Mouse (Mus musculus) cerebral cortex, adult 2 months (tissue): ENCODE results near the gene Tmbim6.

Experiments
- WGBS: fragments of 180-500 bp; shearing (Covaris S2); methylation state at CpG from one replicate; pipeline ENCODE4 v1.1.7; 2018; 5-methylcytosine and 5-hydroxymethylcytosine counted together

Tmbim6 gene

DNA sequence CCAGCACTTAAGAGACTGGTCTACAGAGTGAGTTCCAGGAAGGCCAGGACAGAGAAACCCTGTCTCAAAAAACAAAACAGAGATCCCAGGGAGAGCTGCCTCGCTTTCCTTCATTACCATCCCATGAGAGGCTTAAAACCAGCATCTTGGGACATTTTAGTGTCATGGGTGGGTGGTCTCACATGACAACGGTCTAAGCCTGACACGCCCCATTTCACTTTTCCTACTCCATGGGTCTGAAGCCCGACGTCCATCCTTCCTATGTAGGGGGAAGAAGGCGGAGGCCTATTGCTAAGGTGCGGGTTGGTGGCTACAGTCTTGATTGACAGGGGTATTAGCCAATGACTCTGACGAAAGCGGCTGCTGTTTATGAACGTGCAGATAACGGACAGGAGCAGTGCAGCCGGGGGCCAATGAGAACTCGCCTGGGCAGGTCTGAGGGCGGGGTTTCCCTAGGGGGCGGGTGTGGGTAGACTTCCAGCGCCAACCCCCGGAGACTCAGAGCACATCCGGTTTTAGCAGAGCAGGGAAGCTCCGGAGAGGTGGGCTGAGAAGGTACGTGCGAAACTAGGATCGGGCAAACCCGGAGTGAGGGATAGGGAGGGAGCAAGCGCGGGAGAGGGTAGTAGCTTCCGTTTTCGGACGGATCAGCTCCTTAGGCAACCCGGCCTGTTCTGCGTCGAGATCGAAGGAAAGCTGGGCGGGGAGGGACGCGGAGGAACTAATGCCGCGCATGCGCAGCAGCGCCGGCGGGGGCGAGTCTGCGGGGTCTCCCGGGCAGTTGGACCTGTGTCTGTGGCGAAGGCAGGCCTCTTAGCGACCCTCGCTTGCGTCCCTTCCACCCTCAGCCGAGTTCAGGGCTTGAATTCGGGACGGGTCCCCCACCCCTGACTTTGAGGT is at the start of gene Tmbim6:
Gene Tmbim6 (plus strand): TSS at position 397 of the 900 bp plus-strand sequence.
- WGBS: under 1% methylated on average over 51 of the region's 51 CpGs

DNA sequence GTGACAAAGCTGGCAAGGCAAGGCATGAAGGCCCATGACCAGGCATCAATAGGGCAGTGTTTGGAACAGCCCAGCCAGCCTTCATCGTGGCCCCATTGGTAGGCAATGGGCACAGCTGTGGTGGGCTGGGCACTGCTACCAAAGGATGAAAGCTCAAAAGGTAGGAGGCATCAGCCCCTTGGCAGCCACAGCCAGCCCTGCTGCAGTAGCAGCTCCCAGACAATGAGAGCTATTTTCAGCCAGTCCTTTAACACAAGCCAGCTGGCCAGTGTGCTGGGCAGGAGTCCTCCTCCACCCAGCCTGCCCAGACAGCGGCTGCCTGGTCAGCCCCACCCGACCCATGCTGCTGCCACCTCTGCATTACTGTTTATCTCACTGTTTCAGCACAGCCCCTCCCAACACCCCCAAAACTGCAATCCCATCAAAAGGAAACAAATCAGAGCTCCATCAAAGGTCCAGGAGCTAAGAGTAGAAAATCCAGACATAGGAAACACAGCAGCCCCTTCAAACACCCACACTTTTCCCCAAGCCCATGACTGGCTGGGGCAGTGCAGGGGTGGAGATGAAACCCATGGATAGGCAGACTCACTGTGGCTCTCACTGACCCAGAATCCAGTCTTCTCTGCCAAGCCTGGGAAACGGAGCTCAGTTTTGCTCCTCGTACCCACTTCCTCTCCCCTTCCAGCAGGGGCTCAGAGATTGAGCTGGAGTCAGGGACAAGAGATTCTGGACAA is 49.1 kb upstream of the Tmbim6 start:
- 15% methylated on average over 5 of the region's 5 CpGs for WGBS

DNA sequence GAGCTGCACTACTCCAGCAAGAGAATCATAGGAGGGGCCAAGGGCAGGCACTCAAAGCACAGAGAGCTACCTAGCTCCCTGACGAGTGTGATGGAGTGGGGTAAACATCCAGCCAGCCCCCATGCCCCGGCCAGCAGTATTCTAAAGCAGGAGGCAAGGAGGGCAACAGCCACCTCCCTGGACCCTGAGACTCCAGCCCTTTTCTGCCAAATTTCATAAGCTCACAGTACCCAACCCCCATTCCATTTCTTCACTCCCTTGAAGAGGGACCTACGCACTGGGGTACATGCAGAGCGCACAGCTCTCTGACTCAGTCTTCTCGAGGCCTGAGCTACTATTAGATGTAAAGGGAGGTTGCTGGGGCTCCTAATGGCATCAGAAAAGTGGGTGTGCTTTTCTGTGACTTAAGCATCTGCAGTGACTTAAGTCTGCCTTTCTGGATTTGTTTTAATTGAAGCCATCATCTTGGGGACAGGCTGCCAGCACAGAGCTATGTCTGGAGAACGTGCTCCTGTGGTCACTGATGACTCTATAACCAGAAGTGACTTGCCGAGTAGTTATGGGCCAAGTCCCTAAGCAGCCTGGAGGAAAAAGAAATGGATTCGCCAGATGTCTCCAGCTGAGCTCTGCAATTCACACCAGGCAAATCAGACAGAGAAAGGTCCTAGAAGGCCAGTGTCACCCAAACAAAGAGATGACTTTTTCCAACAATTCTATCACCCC is 48.4 kb upstream of the Tmbim6 start:
- WGBS: 60% methylated on average over 8 of the region's 8 CpGs

DNA sequence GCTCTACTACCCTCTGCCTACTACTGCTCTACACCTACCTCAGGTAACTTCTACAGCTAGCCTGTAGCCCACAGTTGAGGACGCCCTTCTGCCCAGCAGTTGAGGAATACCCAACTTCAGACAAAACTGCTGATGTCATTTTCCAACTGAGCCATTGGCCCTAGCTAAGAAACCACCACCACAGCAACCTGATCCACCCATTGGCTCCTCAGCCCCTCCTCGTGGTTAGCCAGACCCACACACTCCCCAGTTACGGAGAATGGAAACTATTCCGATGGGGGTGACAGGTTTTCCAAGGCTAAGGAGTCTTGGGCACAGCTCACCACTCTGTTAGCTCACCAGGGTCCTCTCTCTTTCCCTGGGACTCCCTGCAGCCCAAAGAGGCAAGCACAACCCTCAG is 47.7 kb upstream of the Tmbim6 start:
- WGBS: 88% methylated on average over 4 of the region's 4 CpGs

DNA sequence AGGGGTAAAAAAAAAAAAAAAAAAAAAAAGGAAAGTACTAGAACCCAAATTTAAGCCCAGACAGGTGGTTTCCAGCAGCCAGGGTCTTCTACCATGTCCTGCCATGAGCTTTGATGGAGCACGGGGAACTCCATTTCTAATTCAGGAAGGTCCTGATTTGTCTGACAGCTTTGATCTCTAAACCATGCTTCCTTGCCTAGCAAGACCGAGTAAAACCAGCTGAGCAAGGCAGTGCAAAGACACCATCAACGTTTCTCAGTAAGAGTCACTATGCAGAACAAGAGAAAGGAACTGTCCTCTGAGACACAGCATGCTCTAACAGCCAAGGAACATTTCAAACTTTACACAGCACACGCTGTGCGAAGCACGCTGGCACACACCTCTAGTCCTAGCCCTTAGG is 41.1 kb upstream of the Tmbim6 start:
- 76% methylated on average over 6 of the region's 6 CpGs for WGBS

DNA sequence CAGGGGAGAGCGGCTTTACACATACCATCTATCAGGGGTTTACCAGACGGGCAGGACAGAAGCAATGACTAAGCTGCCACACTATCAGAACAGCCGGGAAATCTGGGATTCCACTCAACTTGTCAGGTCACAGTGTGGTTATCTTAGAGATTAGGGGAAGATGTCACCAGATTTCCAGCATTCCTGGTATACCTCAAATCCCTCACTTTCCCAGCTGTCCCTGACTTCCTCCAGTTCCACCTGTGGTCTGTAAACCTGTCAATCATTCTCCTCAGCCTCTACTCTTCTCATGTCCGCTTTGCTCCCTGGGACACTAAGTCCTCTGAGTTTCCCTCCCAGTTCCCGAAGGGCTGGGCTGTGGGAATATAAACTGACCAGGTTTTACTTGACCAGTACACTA is 40.4 kb upstream of the Tmbim6 start:
- 93% methylated on average over 5 of the region's 5 CpGs for WGBS

DNA sequence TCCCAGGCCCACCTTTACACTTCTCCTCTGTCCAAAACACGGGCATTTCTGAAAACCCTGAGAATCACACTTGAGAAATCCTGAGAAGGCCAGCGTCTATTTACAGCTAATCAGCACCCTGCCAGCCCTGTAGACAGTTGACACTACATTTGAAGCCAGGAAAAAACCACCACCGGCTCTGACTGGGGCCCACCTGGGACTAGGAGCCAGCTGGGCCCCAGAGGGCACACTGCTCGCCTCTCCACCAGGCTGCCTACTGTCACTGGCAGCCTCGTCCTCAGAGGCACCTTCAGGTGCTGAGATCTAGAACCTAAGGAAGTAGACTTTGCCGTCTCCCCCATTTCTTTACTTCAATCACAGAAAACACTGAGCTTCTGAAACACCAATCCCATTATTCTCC is 37.0 kb upstream of the Tmbim6 start:
- 75% methylated on average over 6 of the region's 6 CpGs for WGBS

DNA sequence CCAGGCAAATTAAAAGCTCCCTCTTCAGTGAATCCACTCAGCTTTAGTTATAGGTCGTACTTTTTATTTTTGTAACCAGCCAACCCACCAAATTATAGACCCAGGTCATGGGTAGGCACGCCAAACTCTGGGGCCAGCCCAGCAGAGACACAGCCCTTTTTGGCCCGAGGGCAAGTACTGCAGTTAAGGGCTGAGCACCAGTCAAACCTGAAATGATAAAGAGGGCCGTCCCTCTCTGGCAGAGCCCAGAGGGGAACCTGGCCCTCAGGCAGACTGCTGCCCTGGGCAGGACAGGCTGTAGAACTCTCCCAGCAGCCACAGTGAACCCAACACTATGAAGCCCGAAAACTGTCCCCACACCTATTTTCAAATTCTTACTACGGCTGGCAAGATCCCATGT is 36.2 kb upstream of the Tmbim6 start:
- 71% methylated on average over 6 of the region's 6 CpGs for WGBS

DNA sequence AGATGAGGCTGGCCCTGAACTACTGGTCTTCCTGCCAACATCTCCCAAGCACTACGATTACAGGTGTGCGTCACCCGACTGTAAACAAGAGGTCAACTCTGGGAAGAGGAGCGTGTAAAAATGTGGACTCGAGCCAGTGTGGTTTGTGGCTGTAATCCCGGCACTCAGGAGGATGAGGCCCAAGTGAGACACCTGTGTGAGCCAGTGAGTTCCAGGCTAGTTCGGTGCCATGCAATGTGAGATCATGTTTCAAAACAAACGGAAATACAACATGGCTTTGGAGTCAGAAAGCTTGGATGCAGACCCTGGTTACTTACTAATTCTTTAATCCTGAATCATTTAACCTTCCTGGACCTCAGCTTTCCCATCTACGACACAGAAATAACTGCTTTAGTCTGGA is 33.7 kb upstream of the Tmbim6 start:
- WGBS: 88% methylated on average over 9 of the region's 9 CpGs

DNA sequence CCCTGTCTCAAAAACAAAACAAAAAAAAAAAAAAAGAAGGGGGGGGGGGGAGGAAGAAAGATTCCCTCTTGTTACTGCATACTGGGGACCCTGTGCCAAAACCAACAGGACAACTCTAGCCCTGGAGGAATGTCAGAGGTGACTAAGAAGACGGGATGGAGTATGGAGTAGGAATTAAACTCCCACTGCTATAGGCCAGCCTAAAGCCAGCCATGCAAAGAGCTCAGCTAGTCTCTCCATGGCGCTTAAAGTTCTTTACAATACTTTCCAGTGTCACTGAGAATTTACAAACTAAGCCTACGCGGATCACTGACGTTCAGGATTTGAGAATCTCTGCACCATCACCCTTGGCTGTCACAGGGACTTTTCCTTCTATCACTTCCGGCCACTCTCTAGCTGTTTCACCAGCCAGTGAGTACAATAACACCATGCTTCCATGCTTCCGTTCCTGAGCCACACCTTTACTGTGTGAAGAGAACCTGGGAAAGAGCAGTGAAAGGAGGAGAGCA is 28.6 kb upstream of the Tmbim6 start:
- WGBS: 75% methylated on average over 7 of the region's 7 CpGs

DNA sequence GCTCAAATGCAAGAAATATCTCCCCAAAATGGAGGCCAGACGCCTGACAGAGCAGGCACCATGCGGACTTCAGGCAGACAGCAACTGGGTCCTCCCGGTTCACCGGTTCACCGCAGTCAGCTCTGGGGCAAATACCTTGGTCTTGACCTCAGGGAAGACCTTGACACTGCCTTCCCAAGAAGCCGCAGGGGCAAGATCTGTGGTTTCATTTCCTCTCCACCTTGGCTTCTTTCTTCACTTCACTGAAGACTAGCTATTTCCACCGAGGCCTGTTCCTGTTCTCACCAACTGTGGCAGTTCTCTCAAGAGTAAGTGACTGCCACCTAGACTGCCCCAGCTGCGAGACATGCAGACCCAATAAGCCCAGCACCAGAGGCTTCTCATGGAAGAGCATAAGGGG is 27.8 kb upstream of the Tmbim6 start:
- WGBS: 72% methylated on average over 8 of the region's 8 CpGs

DNA sequence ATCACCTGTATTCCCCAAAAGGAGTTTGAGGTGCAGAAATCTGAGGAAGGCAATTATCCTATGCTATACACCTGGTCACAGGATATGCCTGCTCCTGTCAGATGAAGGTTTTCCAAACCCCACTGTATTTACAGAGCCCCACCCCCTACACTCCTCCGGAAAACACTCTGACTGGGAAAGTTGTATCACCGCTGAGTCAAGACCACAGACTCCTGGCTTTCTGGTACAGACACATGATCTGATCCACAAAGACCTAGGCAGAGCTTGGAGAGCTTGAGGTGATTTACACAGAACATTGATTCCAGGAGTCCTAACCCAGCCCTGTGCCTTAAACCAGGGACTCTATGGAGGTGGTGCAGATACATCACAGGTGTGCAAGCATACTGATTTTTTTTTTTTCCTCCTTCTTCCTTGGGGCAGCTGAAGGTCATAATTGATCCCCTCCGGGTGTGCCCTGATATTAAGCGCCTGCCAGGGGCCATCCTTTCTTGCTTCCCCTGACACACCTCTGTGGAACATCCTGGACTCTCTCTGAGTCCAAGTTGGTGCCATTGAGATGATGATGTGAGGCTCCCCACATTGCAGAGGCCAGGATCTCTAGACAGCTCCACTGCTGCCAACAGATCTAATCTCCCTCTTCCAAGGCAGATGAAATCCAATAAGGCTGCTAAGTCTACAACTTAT is 24.0 kb upstream of the Tmbim6 start:
- 55% methylated on average over 4 of the region's 4 CpGs for WGBS

DNA sequence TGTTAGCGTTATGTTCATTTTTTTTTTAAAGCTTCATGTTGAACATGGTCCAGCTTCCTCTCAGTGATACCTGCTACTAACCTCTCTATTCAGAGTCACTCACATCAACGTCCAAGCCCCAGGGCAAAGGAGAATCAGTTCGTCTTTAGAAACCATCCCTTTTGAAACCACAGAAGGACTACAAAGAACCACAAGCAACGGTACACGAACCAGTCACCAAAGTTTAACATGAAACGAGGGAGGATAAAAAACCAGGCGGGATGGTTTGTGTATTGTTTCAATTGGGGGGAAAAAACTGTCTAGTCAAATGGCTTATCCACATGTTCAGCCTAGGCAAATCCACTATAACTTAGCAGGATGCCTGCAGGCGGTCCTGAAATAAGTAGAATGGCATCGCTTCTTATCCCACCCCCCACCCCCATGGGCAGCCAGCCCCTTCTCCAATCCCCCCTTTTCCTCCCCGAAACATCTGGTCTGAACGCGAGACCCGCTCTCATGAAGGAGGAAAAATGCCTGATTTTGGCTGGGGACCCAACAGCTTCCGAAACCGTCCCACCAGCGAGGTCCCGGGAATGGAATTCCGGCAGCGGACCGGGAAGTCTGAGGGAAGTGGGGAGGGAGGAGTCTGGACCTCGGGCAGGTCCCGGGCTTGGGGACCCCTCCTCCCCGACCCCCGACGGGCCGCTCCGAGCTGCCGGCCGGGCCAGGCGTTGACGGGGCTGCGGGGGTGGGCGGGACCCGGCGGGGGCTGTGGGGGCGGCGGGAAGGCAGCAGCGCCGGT is 23.1 kb upstream of the Tmbim6 start:
- 3% methylated on average over 37 of the region's 39 CpGs for WGBS

DNA sequence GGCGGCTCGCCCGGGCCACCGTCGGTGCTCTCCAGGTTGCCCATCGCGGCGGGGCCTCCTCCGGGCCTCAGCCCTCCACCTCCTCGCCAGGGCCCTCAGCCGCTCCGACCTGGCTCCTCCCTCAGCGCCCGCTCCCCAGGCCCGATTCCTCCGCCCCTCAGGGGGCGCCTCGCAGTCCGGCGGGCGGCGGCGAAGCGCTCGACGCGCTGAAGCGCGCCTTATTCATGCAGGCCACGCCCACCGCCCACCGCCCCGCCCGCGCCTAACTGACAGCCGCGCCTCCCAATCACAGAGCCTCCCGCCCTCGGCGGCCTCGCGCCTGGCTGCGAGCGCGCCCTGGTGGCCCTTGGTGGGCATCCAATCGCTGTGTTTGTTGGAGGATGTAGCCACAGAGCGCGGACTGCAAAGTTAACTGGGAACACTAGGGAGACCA is 22.4 kb upstream of the Tmbim6 start, which contains the start of gene Fmnl3:
Gene Fmnl3 (minus strand): TSS at position 224 of the 433 bp plus-strand sequence.
- WGBS: 1% methylated on average over 48 of the region's 48 CpGs

DNA sequence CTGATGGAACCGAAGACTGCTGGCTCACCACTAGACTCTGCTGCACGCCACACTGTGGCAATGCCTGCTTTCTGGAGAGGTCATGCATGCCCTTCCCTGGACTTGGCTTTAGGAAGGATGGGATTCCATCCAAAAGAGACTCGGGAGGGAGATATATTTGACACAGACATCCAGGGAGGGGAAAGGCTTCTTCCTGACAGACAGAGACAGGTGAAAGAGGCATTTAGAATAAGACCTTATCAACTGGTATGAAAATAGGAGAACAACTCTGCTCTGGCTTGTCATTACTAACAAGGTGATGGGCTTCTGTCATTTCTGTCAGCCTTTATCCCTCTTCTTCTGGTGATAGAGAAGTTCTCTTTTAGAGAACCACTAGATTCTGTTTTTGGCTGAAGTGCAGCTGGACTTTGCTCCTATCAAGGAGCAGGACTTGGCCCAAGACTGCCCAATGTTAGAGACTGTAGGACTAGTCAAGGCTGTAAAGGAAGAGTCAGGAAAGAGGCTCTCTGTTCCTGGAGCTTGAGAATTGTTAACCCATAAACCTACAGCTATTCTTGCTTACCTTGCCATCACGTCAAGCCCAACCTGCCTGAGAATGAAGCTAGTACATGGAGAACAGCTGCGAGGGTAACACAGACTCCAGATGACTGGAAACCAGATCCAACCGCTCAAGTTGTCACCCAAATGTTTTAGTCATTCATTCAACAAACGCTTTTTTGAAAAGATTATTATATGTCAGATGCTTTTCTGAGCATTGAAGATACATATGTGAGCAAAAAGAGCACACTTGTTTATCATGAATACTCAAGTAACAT is 20.9 kb upstream of the Tmbim6 start:
- WGBS: 92% methylated on average over 7 of the region's 7 CpGs

DNA sequence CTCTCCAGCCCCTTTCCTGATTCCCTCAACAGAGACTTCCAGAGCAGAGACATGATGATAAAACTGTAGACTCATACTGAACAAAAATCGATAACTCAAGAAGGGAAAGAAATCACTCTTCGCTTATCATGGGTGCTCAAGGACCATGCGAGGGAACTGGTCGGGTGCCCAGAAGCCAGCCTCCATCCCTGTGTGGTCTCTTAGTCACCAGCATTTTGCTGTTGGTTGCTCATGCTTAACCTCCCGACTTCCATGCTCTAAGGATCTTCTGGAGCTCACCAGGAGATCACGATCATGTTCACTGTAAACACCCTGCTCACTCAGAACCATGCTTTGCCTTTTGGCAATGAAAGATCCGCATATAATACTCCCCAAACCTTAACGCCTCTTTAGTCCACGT is 19.9 kb upstream of the Tmbim6 start:
- 90% methylated on average over 9 of the region's 9 CpGs for WGBS

DNA sequence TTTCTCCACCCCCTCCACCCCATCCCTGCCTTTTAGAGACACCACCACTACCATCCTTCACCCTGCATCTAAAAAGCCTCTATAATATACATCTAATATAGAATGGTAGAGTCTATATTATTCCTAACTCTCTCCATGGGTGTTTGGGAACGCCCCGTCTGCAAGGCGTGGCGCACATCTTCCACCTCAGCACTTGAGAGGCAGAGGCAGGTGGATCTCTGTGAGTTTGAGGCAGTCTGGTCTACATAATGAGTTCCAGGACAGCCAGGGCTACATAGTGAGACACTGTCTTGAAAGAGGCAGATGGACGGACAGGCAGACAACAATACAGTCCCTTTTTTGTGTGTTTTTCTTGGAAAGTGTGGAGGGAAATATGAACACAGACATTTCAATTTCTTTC is 17.6 kb upstream of the Tmbim6 start:
- WGBS: 92% methylated on average over 5 of the region's 5 CpGs

DNA sequence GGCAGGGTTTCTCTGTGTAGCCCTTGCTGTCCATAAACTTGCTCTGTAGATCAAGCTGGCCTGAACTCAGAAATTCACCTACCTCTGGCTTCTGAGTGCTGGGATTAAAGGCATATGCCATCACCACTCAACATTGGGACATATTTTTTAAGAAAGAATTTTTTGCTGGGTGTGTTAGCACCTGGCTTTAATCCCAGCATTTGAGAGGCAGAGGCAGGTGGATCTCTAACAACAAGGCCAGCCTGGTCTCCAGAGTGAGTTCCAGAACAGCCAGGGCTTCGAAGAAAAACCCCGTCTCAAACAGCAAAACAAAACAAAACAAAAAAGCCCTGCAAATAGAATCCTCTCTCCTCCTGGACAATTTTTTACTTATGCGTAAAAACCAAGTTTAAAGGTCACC is 17.1 kb upstream of the Tmbim6 start:
- WGBS: 84% methylated on average over 3 of the region's 3 CpGs

DNA sequence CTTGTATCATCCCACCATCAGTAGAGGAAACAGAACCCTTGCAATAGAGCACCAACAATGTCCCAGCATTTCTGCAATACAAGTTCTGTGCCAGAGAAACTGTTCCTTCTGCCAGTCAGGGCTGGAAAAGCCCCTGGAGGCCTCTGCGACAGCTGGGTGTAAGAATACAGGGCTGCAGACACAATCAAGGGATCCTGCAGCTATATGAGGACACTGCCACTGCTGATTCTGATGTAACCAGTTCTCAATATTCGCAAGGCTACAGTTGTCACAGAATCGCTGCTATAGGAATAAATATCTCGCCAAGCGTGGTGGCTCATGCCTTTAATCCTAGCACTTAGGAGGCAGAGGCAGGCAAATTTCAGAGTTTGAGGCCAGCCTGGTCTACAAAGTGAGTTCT is 16.4 kb upstream of the Tmbim6 start:
- 87% methylated on average over 5 of the region's 5 CpGs for WGBS

DNA sequence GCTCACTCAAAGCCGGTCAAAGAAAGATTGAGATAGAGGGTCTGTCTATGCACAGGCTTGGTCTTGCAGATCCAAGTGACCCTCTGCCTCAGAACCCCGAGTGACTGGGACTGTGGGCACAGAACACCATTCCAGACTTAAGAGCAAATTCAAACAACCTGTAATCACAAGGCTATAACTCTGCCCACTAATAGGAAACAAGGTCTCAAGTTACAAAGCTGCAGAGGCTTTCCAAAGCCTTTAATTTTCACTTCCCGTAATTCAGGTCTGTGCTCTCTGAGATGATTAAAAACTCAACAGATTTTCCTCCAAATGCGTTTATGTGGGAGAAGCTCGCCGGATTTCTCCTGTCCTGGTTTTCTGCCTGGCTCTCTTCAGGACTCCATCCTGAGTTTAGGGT is 8.6 kb upstream of the Tmbim6 start:
- 60% methylated on average over 6 of the region's 6 CpGs for WGBS
